Mouse (Mus musculus) forebrain, postnatal 0 days (tissue): ENCODE results near the gene Fam208b. TPM values are rescaled to one million over a fixed set of nuclear protein-coding genes. Genes with fewer than 3 reads are reported as not detected.

Source experiments
- ATAC-seq: fragments of 200-750 bp; cut with Nextera tagmentation; 2 replicates; pipeline ENCODE4 v1.8.0; 2017; ENCODE audit warnings: mild to moderate bottlenecking, moderate library complexity
- DNase-seq: peaks from one replicate; pipeline ENCODE4 v3.0.0-alpha.2; 2015
- H3K27ac ChIP-seq: fragments of 300-500 bp; sonication (generic); 2 replicates; pipeline ENCODE4 v1.5.1; 2014; ENCODE audit warnings: low read depth, mild to moderate bottlenecking, antibody characterized with exemption, low read length, moderate library complexity, mixed read lengths
- H3K27me3 ChIP-seq: fragments of 300-500 bp; sonication (generic); 2 replicates; pipeline ENCODE4 v1.6.1; 2014; ENCODE audit warnings: mild to moderate bottlenecking, low read length, mixed read lengths; ENCODE audit not compliant: insufficient read depth
- H3K36me3 ChIP-seq: fragments of 300-500 bp; sonication (generic); 2 replicates; pipeline ENCODE4 v1.6.1; 2014; ENCODE audit warnings: mild to moderate bottlenecking, moderate library complexity; ENCODE audit not compliant: insufficient read depth
- H3K4me1 ChIP-seq: fragments of 300-500 bp; sonication (generic); 2 replicates; pipeline ENCODE4 v1.6.1; 2014; ENCODE audit warnings: antibody characterized with exemption; ENCODE audit not compliant: insufficient read depth
- H3K4me2 ChIP-seq: fragments of 300-500 bp; sonication (generic); 2 replicates; pipeline ENCODE4 v1.6.1; 2014; ENCODE audit warnings: low read depth, mild to moderate bottlenecking, moderate library complexity
- H3K4me3 ChIP-seq: fragments of 300-500 bp; sonication (generic); 2 replicates; pipeline ENCODE4 v1.5.1; 2014; ENCODE audit warnings: low read depth, low read length, mixed read lengths
- H3K9ac ChIP-seq: fragments of 300-500 bp; sonication (generic); 2 replicates; pipeline ENCODE4 v1.6.1; 2014; ENCODE audit warnings: mild to moderate bottlenecking
- H3K9me3 ChIP-seq: fragments of 300-500 bp; sonication (generic); 2 replicates; pipeline ENCODE4 v1.6.1; 2016; ENCODE audit warnings: low read length
- CTCF ChIP-seq: sonication (generic); IDR thresholded peaks from 2 replicates; pipeline ENCODE4 v1.5.1; 2016; ENCODE audit warnings: antibody characterized with exemption, control low read depth, low read depth
- WGBS: fragments of 180-500 bp; shearing (Covaris S2); extraction: QIAGEN DNeasy Blood & Tissue Kit; methylation state at CpG from one replicate; pipeline ENCODE4 v1.1.7; 2014; 5-methylcytosine and 5-hydroxymethylcytosine counted together
- polyA plus RNA-seq: library from polyadenylated mRNA; unstranded; fragments of >200 nt; fragmentation: Nextera tagmentation; extraction: Ambion mirVana; gene quantifications from 2 replicates; pipeline ENCODE4 v1.2.1, GENCODE M21; 2015
- total RNA-seq: library from RNA; depleted of rRNA; stranded (reverse); fragments of >200 nt; gene quantifications from 2 replicates; pipeline ENCODE4 v1.2.3, GENCODE M21; 2014

The Fam208b gene
- total and polyA plus RNA-seq, 2 experiments from 2014 or later: 10.2 to 54.2 TPM

DNA sequence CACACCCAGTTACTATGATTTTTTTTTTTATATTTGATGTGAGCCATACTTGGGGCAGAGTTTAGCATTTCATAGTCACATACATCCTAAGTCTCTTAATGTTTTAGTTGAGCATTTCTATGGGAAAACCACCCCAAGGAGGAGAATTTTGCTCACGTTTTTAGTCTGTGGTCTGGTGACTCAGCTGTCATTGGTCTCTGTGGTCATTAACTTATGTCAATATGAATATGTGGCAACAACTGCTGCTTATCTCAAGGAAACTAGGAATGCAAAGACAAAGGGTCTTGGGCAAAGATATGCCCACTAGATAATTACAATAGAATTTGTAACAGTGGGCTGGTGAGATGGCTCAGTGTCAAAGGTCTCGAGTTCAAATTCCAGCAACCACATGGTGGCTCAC lies 47.0 kb downstream of the Fam208b start:
- H3K9me3 ChIP-seq: no peaks in the 10 kb centered on the region
- DNase-seq: no peak
- no peak overlapping the region for H3K9ac ChIP-seq
- no peaks in the 10 kb centered on the region for H3K4me1 ChIP-seq
- H3K27me3 ChIP-seq: no peaks in the 10 kb centered on the region
- H3K36me3 ChIP-seq: peaks cover 36% of the 10 kb centered on the region
- WGBS: 86% methylated on average over 2 of the region's 2 CpGs
- no peak overlapping the region for H3K4me2 ChIP-seq
- no peak for ATAC-seq
- TF ChIP-seq CTCF: no peak
- no peak overlapping the region for H3K4me3 ChIP-seq
- H3K27ac ChIP-seq: no peak overlapping the region

DNA sequence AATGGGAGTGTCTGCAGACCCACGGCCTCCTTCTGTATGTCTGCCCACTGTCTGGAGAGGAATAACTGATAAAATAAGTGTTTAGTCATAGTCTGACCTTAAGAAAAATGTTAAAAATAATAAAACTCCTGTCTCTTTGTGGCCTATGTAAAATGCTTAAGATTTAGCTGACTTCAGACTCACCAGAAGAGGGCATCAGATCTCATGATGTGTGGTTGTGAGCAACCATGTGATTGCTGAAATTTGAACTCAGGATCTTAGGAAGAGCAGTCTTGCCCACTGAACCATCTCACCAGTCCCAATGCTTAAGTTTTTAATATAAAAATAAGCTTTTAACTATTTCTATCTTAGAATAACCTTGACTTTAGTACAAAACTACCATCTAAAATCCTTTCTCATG lies 47.8 kb downstream of the Fam208b start:
- WGBS: 98% methylated on average over 1 of the region's 1 CpGs
- H3K9ac ChIP-seq: no peak overlapping the region
- H3K4me3 ChIP-seq: no peak overlapping the region
- no peaks in the 10 kb centered on the region for H3K9me3 ChIP-seq
- H3K4me2 ChIP-seq: no peak overlapping the region
- no peaks in the 10 kb centered on the region for H3K4me1 ChIP-seq
- no peak overlapping the region for H3K27ac ChIP-seq
- TF ChIP-seq CTCF: no peak
- no peaks in the 10 kb centered on the region for H3K27me3 ChIP-seq
- no peak; the same call in 1 of the 2 replicates for ATAC-seq
- peaks cover 36% of the 10 kb centered on the region for H3K36me3 ChIP-seq
- no peak for DNase-seq

GRCm38 (mm10) chr13:3547856-3548255 lies 63.1 kb downstream of the Fam208b start:
- peaks cover 9% of the 10 kb centered on the region; the same call in 1 of the 2 replicates for H3K36me3 ChIP-seq
- H3K9me3 ChIP-seq: no peaks in the 10 kb centered on the region
- H3K4me2 ChIP-seq: no peak overlapping the region
- no peak overlapping the region for H3K27ac ChIP-seq
- no peak for DNase-seq
- no peak overlapping the region for H3K9ac ChIP-seq
- H3K4me3 ChIP-seq: no peak overlapping the region
- ATAC-seq: no peak
- no peaks in the 10 kb centered on the region for H3K4me1 ChIP-seq
- no peak for TF ChIP-seq CTCF
- H3K27me3 ChIP-seq: no peaks in the 10 kb centered on the region
- WGBS: 88% methylated on average over 6 of the region's 6 CpGs

DNA sequence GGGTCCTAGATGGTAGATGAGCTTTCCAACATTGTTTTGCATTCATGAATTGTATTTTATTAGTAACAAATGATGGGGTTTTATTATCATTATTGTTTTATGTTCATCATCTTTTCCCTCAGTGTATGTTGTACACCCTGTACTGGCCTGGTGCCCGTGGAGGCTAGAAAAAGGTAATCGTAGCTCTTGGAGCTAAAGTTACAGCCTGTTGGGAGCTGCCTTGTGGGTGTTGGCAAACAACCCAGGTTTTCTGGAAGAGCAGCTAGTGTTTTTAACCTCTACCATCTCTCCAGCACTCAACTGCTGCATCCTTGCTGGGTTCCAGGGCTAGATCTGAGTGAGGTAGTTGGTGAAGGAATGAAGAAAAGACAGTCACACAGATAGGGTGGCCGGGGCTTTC lies 63.5 kb downstream of the Fam208b start:
- Histone ChIP-seq H3K27me3 (no peaks in the 10 kb centered on the region), H3K4me2 (no peak overlapping the region), H3K36me3 (peaks cover 9% of the 10 kb centered on the region; the same call in 1 of the 2 replicates), H3K9ac (no peak overlapping the region), H3K9me3 (no peaks in the 10 kb centered on the region), H3K4me1 (peaks cover 3% of the 10 kb centered on the region; the same call in 1 of the 2 replicates), H3K4me3 (no peak overlapping the region), H3K27ac (no peak overlapping the region)
- 77% methylated on average over 3 of the region's 3 CpGs for WGBS
- DNase-seq: no peak
- ATAC-seq: no peak
- no peak for TF ChIP-seq CTCF

DNA sequence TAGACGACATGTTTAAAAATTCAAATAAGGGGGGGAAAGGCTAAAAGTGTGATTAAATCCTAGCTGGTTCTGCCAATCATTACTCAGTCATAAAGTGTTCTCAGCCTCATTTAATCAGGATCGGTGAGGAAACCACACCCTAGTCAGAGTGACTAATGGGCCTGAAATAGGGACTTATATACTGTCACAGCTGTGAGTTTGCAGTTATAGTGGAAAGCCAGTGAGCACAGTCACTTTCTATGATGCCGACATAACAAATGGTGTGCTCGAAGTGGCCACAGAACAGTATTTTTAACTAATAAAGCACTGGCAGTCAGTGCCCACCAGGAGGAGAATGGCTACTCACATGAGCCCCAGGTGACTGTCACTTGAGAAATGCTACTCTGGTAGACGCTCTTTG lies 66.0 kb downstream of the Fam208b start:
- WGBS: 70% methylated on average over 5 of the region's 5 CpGs
- Histone ChIP-seq H3K9me3 (no peaks in the 10 kb centered on the region), H3K27ac (no peak overlapping the region), H3K36me3 (peaks cover 6% of the 10 kb centered on the region; the same call in 1 of the 2 replicates), H3K4me3 (no peak overlapping the region), H3K4me1 (peaks cover 19% of the 10 kb centered on the region), H3K27me3 (no peaks in the 10 kb centered on the region), H3K4me2 (no peak overlapping the region), H3K9ac (no peak overlapping the region)
- ATAC-seq (no peak), DNase-seq (no peak)
- TF ChIP-seq CTCF: no peak

- WGBS: 88% methylated on average over 4 of the region's 4 CpGs
Observed at GRCm38 (mm10) chr13:3544077-3544874, 66.6 kb downstream of the Fam208b start.

DNA sequence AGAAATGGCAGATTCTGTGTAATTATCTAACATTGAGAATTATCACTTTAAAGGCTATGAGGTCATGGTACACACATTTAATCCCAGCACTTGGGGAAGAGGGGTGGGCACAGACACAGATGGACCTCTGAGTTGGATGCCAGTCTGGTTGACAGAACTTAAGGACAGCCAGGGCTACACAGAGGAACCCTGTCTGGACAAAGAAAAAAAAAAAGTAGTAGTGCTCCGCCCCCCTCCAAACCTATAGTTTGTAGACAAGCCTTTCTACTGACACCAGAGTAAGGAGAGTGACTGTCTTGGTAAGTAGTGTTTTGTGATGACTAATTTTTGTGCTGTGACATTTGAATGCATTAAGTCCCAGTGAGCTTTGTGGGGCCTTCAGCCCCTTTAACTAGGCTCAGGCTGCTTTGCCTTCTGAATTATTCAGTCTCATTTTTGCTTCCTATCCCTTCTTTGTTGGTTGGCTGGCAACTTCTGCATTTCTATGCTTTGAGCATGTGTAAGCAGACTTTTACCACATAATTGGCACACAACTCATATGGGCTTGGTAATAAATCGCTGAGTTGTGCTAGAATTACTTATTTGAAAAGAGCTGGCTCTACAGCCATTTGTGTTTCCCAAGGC lies 69.6 kb downstream of the Fam208b start:
- Histone ChIP-seq H3K4me3 (no peak overlapping the region), H3K4me2 (peak overlapping the region; percentile 75), H3K36me3 (no peaks in the 10 kb centered on the region), H3K27me3 (no peaks in the 10 kb centered on the region), H3K9ac (no peak overlapping the region), H3K4me1 (peaks cover 27% of the 10 kb centered on the region), H3K9me3 (no peaks in the 10 kb centered on the region), H3K27ac (no peak overlapping the region)
- WGBS: 17% methylated on average over 2 of the region's 2 CpGs
- no peak for TF ChIP-seq CTCF
- DNase-seq: peak; percentile 26
- no peak for ATAC-seq

More at GRCm38 (mm10) chr13:3544077-3544874, 66.6 kb downstream of the Fam208b start:
- TF ChIP-seq CTCF: no peak
- no peaks in the 10 kb centered on the region for H3K9me3 ChIP-seq
- DNase-seq (no peak), ATAC-seq (no peak)
- H3K27me3 ChIP-seq: no peaks in the 10 kb centered on the region
- H3K4me1 ChIP-seq: peaks cover 23% of the 10 kb centered on the region
- H3K4me3 ChIP-seq: no peak overlapping the region
- peaks cover 6% of the 10 kb centered on the region; the same call in 1 of the 2 replicates for H3K36me3 ChIP-seq
- H3K27ac ChIP-seq: no peak overlapping the region
- no peak overlapping the region for H3K9ac ChIP-seq
- no peak overlapping the region for H3K4me2 ChIP-seq
